Mouse (Mus musculus) Muller cell, postnatal 12 days (primary cell): ENCODE measurements at regions not wholly inside any gene's neighbourhood (a gene's known extent, or its start where the extent isn't known, plus 50 kb on each side); places are given as distances from the start of the nearest gene placed in this dataset.

Experiments
- DNase-seq: peaks from one replicate; pipeline ENCODE4 v3.0.0-alpha.2; 2015; ENCODE audit errors: inconsistent ontology term

DNA sequence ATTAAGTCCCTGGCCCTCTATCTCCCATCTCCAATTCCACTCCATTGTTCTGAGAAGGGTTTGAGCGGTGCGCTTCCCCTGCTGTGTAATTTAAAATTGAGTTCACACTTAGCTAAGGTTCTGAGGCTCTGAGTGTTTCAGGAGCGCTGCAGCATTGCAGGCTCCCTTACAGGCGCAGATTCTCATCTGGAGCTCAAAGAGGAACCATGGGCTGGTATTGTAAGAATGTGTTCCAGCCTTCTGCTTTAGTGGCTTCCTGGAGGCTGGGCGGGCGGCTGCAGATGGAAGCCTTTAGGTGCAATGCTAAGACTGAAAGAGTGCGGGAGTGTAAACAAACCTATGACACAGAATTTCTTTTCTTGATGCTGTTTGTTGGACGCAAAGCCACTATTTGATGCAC, 177.8 kb downstream of the Insig2 start:
- no peak for DNase-seq

GRCm38 (mm10) chr1:121168651-121169050, 163.7 kb downstream of the Insig2 start:
- no peak for DNase-seq

- DNase-seq, result no peak
Measured at GRCm38 (mm10) chr1:121176541-121176940, 155.8 kb downstream of the Insig2 start.

GRCm38 (mm10) chr1:121177136-121177907, 155.1 kb downstream of the Insig2 start:
- no peak for DNase-seq

DNA sequence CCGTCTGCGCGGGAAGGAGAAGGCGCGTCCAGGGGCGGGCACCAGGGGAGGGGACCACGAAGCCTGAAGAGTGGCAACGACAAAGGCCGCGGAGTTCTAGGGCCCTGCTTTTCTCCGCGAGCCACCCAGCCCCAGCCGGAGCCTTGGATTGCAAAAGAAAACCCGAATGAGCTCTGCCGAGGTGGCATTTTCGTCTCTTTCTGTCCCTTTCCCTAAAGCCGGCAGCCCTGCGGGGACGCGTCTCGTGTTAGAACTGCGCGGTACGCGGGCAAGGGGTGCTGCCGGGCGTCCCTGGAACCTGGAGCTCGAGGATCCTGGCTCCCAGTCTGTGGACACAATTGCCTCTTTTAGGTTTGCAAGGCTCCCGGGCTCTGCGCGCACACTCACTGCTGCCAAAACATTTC, 154.5 kb downstream of the Insig2 start:
- peak; percentile 20 for DNase-seq

DNA sequence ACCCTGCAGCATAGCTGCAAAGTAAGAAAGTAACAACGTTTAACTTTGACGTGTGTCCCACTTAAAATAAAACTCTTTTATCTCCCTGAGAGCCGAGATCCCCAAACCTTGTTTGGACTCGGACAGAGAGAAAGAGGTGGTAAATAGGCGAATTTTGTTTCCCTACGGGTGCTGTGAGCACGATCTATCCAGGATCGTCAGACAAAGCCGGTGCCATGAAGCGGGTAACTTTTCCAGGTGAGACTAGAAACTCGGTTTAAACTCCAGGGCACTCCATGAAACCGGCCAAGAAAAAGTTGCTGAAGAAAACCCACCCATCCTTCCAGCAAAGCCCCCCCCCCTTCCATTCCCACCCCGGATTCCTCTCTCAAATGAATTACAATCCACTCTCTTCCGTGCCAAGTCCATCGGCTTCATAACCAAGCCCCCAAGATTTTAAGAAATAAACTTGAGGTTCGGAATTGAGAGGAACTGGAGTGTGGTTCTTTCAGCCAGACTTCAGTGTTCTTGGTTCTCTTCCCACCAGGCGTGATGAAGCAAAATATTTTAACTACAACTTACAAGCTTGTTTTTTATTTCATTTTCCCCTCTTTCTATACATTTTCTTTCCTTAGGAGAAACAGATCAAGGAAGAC, 153.7 kb downstream of the Insig2 start:
- DNase-seq, result peak; percentile 18

GRCm38 (mm10) chr1:121180273-121181030, 151.9 kb downstream of the Insig2 start:
- peak; percentile 67 for DNase-seq

DNA sequence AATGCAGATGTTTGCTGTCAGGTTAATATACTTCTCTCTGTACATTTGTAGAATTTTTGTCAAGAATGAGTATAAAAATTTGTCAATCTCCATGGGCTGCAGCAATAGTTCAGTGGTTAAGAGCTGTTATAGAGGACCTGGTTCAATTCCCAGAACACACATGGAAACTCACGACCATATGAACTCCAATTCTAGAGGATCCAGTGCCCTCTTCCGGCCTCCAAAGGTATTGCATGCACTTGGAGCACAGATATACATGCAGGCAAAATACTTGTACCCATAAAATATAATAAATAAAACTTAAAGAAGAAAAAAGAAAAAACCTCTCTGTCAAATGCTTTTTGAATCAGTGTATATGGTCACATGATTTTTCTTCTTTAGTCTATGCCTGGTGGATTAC, 143.5 kb downstream of the Insig2 start:
- DNase-seq, result no peak

DNA sequence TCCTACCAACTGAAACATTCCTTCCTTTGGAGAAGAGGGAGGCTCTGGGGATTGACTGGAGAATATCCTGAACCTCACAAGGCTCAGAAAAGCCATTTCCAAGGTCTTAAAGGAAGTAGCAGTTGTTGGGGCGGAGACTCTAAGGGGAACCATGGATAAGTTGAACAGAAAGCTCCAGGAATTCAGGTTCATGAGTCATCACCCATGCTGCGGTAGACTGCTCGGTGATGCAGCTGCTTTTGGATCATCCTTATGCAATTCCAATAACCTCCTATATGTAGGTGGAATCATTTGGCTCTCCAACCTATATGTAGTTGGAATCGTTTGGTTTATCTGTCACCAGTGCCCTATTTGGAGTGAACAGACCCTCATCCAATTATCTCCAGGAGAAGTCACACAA, 137.6 kb downstream of the Insig2 start:
- no peak for DNase-seq

DNA sequence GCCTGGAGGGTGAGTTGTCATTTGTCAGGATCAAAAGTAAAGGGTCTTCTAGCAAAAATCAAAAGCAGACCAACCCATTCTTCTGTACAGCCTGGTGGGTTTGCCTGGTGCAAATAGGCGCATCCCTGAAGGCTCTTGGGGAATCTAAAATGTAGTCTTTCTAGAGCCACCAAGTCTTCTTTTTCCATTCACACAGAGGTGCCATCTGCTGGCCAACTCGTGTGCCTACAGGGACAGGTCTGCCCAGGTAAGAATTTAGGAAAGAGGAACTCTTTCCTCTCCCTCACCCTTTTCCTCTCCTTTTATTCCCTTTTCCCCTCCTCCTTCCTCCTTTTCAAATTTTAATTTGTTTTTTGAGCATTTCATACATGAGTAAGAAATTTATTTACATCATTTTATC, 116.5 kb downstream of the Insig2 start:
- DNase-seq, result no peak

GRCm38 (mm10) chr1:121224250-121224649, 108.1 kb downstream of the Insig2 start:
- DNase-seq, result no peak

GRCm38 (mm10) chr1:121226466-121227232, 105.7 kb downstream of the Insig2 start:
- no peak for DNase-seq

DNA sequence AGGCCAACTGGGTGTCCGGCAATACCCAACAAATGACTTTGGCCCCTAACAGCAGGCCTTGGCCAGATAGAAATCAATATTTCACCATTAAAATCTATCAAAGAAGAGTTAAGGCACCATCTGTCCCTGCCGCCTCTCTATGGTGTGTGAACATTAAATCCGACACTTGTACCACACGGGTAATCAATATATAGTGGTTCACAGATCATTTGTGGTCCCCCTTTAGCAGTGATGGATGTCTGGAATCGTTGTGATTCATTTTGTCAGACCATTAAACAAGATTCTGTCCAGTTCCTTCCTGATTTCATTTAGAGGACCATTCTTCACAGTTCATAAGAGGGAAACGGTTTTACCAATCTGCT, 105.2 kb downstream of the Insig2 start:
- no peak for DNase-seq

GRCm38 (mm10) chr1:121243576-121243975, 88.8 kb downstream of the Insig2 start:
- no peak for DNase-seq

GRCm38 (mm10) chr1:121247556-121247955, 84.8 kb downstream of the Insig2 start:
- DNase-seq, result no peak

GRCm38 (mm10) chr1:121249081-121249480, 83.3 kb downstream of the Insig2 start:
- no peak for DNase-seq

DNA sequence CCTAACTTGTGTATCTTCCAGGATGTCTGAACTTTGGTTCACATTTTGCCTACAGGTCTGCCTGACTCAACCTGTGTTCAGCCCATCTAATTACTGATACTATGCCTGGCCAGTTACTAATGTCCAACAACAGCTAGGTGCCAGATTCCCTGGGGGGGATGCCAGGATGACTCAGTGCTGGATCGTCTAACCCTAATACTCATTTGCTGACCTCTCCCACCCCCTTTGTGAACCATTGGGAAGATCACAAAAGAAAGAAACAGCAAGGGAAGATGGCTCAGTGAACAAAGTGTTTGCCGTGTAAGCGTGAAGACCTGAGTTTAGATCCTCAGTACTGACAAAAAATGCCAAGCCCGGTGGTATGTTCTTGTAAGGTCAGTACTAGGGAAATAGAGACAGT, 81.7 kb downstream of the Insig2 start:
- peak; percentile 71 for DNase-seq

GRCm38 (mm10) chr1:121252056-121252455, 80.3 kb downstream of the Insig2 start:
- DNase-seq, result no peak

DNA sequence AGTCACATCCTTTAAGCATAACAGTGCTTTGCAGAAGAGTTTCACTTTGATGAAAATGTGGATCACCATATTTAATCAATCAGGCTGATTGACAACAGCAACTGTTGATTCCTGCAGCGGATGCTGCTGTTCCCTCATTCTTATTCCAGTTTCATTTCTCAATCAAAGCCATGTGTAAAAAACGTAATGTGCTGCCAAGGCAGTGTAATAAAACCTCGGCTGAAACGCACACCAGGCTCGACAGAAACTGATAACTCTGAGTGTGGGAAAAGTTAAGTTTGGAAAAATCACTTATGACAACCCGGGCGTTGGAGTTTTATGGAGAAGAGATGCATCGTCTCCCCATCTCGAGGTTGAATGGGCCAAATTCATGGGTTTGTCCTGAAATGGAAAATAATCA, 78.2 kb downstream of the Insig2 start:
- DNase-seq, result no peak
